Mouse (Mus musculus) forebrain, embryonic 10.5 days (tissue): ENCODE results near the gene Vwa7. TPM values are rescaled to one million over a fixed set of nuclear protein-coding genes. Genes with fewer than 3 reads are reported as not detected.

ENCODE experiments used
- DNase-seq: peaks from one replicate; pipeline ENCODE4 v3.0.0-alpha.2; 2017; ENCODE audit warnings: low spot score; ENCODE audit errors: extremely low spot score
- H3K27ac ChIP-seq: fragments of 300-500 bp; sonication (generic); 2 replicates; pipeline ENCODE4 v1.5.1; 2016; ENCODE audit warnings: mild to moderate bottlenecking
- H3K27me3 ChIP-seq: fragments of 300-500 bp; sonication (generic); 2 replicates; pipeline ENCODE4 v1.6.1; 2016; ENCODE audit warnings: mild to moderate bottlenecking; ENCODE audit not compliant: poor library complexity, severe bottlenecking
- H3K36me3 ChIP-seq: fragments of 300-500 bp; sonication (generic); replicated peaks from 2 replicates; pipeline ENCODE4 v1.6.1; 2016; ENCODE audit warnings: mild to moderate bottlenecking, moderate library complexity
- H3K4me1 ChIP-seq: fragments of 300-500 bp; sonication (generic); 2 replicates; pipeline ENCODE4 v1.6.1; 2016
- H3K4me3 ChIP-seq: fragments of 300-500 bp; sonication (generic); 2 replicates; pipeline ENCODE4 v1.5.1; 2016; ENCODE audit warnings: mild to moderate bottlenecking, moderate library complexity
- H3K9me3 ChIP-seq: fragments of 300-500 bp; sonication (generic); 2 replicates; pipeline ENCODE4 v1.6.1; 2016; ENCODE audit warnings: mild to moderate bottlenecking, moderate library complexity
- WGBS: fragments of 180-500 bp; shearing (Covaris S2); methylation state at CpG from one replicate; pipeline ENCODE4 v1.1.7; 2016; 5-methylcytosine and 5-hydroxymethylcytosine counted together
- polyA plus RNA-seq: library from polyadenylated mRNA; unstranded; fragments of >200 nt; fragmentation: Nextera tagmentation; extraction: Ambion mirVana; gene quantifications from 2 replicates; pipeline ENCODE4 v1.2.1, GENCODE M21; 2016

The Vwa7 gene
- polyA plus RNA-seq, 1 experiment from 2014 or later, result 0.19 TPM

GRCm38 (mm10) chr17:35071454-35071853 is 55.1 kb downstream of the Vwa7 start:
- 89% methylated on average over 9 of the region's 9 CpGs for WGBS
- H3K27me3 ChIP-seq, result peaks cover 33% of the 10 kb centered on the region
- no peak for DNase-seq
- H3K9me3 ChIP-seq, result no peaks in the 10 kb centered on the region
- H3K27ac ChIP-seq, result no peak overlapping the region
- peaks cover 9% of the 10 kb centered on the region for H3K4me1 ChIP-seq
- H3K4me3 ChIP-seq, result no peak overlapping the region
- no peaks in the 10 kb centered on the region for H3K36me3 ChIP-seq

- H3K27ac ChIP-seq, result 0 out of 2 replicates have a peak overlapping the region, but pooled peaks have one; percentile 9
- peaks cover 30% of the 10 kb centered on the region for H3K27me3 ChIP-seq
- H3K4me3 ChIP-seq, result no peak overlapping the region
- H3K4me1 ChIP-seq, result peaks cover 28% of the 10 kb centered on the region
- H3K9me3 ChIP-seq, result no peaks in the 10 kb centered on the region
- DNase-seq, result no peak
- WGBS, result 57% methylated on average over 17 of the region's 17 CpGs
- H3K36me3 ChIP-seq, result no peaks in the 10 kb centered on the region
Measured at GRCm38 (mm10) chr17:35074097-35074496, 57.7 kb downstream of the Vwa7 start.

Other genes starting within 250 kb of the Vwa7 start
- not detected in 2 replicates for gene Cyp21a1, start 212.0 kb upstream of the Vwa7 start, polyA plus RNA-seq
- gene Stk19, start 179.6 kb upstream of the Vwa7 start, polyA plus RNA-seq, result 28.6 and 31.6 TPM in 2 replicates
- 80.2 and 83.0 TPM in 2 replicates for gene Dxo, start 179.6 kb upstream of the Vwa7 start, polyA plus RNA-seq
- gene Skiv2l, start 166.4 kb upstream of the Vwa7 start, polyA plus RNA-seq, result 58.0 and 58.3 TPM in 2 replicates
- 150 and 153 TPM in 2 replicates for gene Nelfe, start 166.2 kb upstream of the Vwa7 start, polyA plus RNA-seq
- 1.8 and 2.7 TPM in 2 replicates for gene Cfb, start 154.1 kb upstream of the Vwa7 start, polyA plus RNA-seq
- 6.6 and 7.0 TPM in 2 replicates for gene Zbtb12, start 137.1 kb upstream of the Vwa7 start, polyA plus RNA-seq
- 0.05 and 0.11 TPM in 2 replicates for gene Gm20547, start 134.5 kb upstream of the Vwa7 start, polyA plus RNA-seq
- 0.83 and 1.7 TPM in 2 replicates for gene C2, start 118.3 kb upstream of the Vwa7 start, polyA plus RNA-seq
- gene Ehmt2, start 118.1 kb upstream of the Vwa7 start, polyA plus RNA-seq, result 93.3 and 98.8 TPM in 2 replicates
- 0.06 and 0.11 TPM in 2 replicates for gene Slc44a4, start 102.1 kb upstream of the Vwa7 start, polyA plus RNA-seq
- 18.2 and 18.8 TPM in 2 replicates for gene Neu1, start 85.3 kb upstream of the Vwa7 start, polyA plus RNA-seq
- gene Hspa1b, start 57.3 kb upstream of the Vwa7 start, polyA plus RNA-seq, result 0.07 TPM in 1 of 2 replicates, not detected in the other
- gene Gm20481, start 46.7 kb upstream of the Vwa7 start, polyA plus RNA-seq, result not detected in 2 replicates
- 0.94 and 2.1 TPM in 2 replicates for gene Hspa1a, start 44.4 kb upstream of the Vwa7 start, polyA plus RNA-seq
- 1.1 TPM in 2 replicates for gene Hspa1l, start 43.9 kb upstream of the Vwa7 start, polyA plus RNA-seq
- 363 and 375 TPM in 2 replicates for gene Lsm2, start 34.7 kb upstream of the Vwa7 start, polyA plus RNA-seq
- 229 and 234 TPM in 2 replicates for gene Vars, start 15.6 kb upstream of the Vwa7 start, polyA plus RNA-seq
- 3.0 and 4.1 TPM in 2 replicates for gene Sapcd1, start 11.4 kb downstream of the Vwa7 start, polyA plus RNA-seq
- gene Msh5, start 30.2 kb downstream of the Vwa7 start, polyA plus RNA-seq, result 4.3 and 5.1 TPM in 2 replicates
- 174 and 179 TPM in 2 replicates for gene Clic1, start 33.4 kb downstream of the Vwa7 start, polyA plus RNA-seq
- 414 and 441 TPM in 2 replicates for gene Ddah2, start 42.5 kb downstream of the Vwa7 start, polyA plus RNA-seq
- gene Ly6g6c, start 48.8 kb downstream of the Vwa7 start, polyA plus RNA-seq, result 0.25 TPM in 1 of 2 replicates, not detected in the other
- gene Mpig6b, start 49.6 kb downstream of the Vwa7 start, polyA plus RNA-seq, result 0.59 and 0.72 TPM in 2 replicates
- 1.00 TPM in 1 of 2 replicates, not detected in the other for gene Ly6g6e, start 60.3 kb downstream of the Vwa7 start, polyA plus RNA-seq
- gene Ly6g6d, start 61.5 kb downstream of the Vwa7 start, polyA plus RNA-seq, result 1.8 and 2.0 TPM in 2 replicates
- 0.46 and 0.69 TPM in 2 replicates for gene Ly6g6f, start 69.0 kb downstream of the Vwa7 start, polyA plus RNA-seq
- 51.8 and 52.7 TPM in 2 replicates for gene Abhd16a, start 72.7 kb downstream of the Vwa7 start, polyA plus RNA-seq
- gene Ly6g5c, start 91.7 kb downstream of the Vwa7 start, polyA plus RNA-seq, result not detected in 2 replicates
- 1.2 and 1.4 TPM in 2 replicates for gene Ly6g5b, start 98.8 kb downstream of the Vwa7 start, polyA plus RNA-seq
- gene Gpank1, start 104.9 kb downstream of the Vwa7 start, polyA plus RNA-seq, result 33.9 and 42.2 TPM in 2 replicates
- gene Csnk2b, start 105.5 kb downstream of the Vwa7 start, polyA plus RNA-seq, result 290 and 303 TPM in 2 replicates
- gene D17H6S53E, start 109.8 kb downstream of the Vwa7 start, polyA plus RNA-seq, result 7.8 and 10.6 TPM in 2 replicates
- gene Apom, start 115.5 kb downstream of the Vwa7 start, polyA plus RNA-seq, result 0.74 and 0.97 TPM in 2 replicates
- 65.9 and 69.0 TPM in 2 replicates for gene Bag6, start 118.6 kb downstream of the Vwa7 start, polyA plus RNA-seq
- gene Prrc2a, start 148.3 kb downstream of the Vwa7 start, polyA plus RNA-seq, result 195 and 200 TPM in 2 replicates
- 3.3 and 3.9 TPM in 2 replicates for gene Aif1, start 159.5 kb downstream of the Vwa7 start, polyA plus RNA-seq
- gene Lst1, start 171.9 kb downstream of the Vwa7 start, polyA plus RNA-seq, result 3.3 and 4.7 TPM in 2 replicates
- 0.16 and 0.32 TPM in 2 replicates for gene Ltb, start 177.9 kb downstream of the Vwa7 start, polyA plus RNA-seq
- 0.10 TPM in 1 of 2 replicates, not detected in the other for gene Tnf, start 185.4 kb downstream of the Vwa7 start, polyA plus RNA-seq
- gene Lta, start 188.8 kb downstream of the Vwa7 start, polyA plus RNA-seq, result not detected in 2 replicates
- 0.53 TPM in 1 of 2 replicates, not detected in the other for gene Gm16181, start 204.3 kb downstream of the Vwa7 start, polyA plus RNA-seq
- 7.0 and 7.7 TPM in 2 replicates for gene Atp6v1g2, start 217.1 kb downstream of the Vwa7 start, polyA plus RNA-seq
- gene Nfkbil1, start 219.2 kb downstream of the Vwa7 start, polyA plus RNA-seq, result 10.0 and 11.5 TPM in 2 replicates
- 757 and 759 TPM in 2 replicates for gene Ddx39b, start 225.2 kb downstream of the Vwa7 start, polyA plus RNA-seq
- gene H2-D1, start 246.2 kb downstream of the Vwa7 start, polyA plus RNA-seq, result 57.8 and 58.6 TPM in 2 replicates